Mouse (Mus musculus): ENCODE data around the gene Spag6.

The Spag6 gene

GRCm38 (mm10) chr2:18693871-18694610 is at the start of gene Spag6:
Gene Spag6 (plus strand): TSS chr2:18694032.
- peak; percentile 70 for DNase-seq

- no peak for DNase-seq
These were observed 45.3 kb upstream of the Spag6 start for GRCm38 (mm10) chr2:18648563-18648962.

GRCm38 (mm10) chr2:18654821-18655220 is 39.0 kb upstream of the Spag6 start:
- DNase-seq: peak; percentile 6

GRCm38 (mm10) chr2:18664003-18664402 is 29.8 kb upstream of the Spag6 start:
- no peak for DNase-seq

GRCm38 (mm10) chr2:18671041-18671440 is 22.8 kb upstream of the Spag6 start:
- no peak for DNase-seq

- peak; percentile 93 for DNase-seq
These were observed 21.6 kb upstream of the Spag6 start, which contains the start of gene Commd3 for GRCm38 (mm10) chr2:18672133-18672765. Gene Commd3 (plus strand): TSS chr2:18672384.

GRCm38 (mm10) chr2:18672766-18673164 is 21.1 kb upstream of the Spag6 start:
- DNase-seq: no peak

- no peak for DNase-seq
These were observed 20.1 kb upstream of the Spag6 start for GRCm38 (mm10) chr2:18673766-18674165.

- no peak for DNase-seq
These were observed 19.5 kb upstream of the Spag6 start for GRCm38 (mm10) chr2:18674193-18674902.

GRCm38 (mm10) chr2:18675681-18676456 is 18.0 kb upstream of the Spag6 start:
- no peak for DNase-seq

GRCm38 (mm10) chr2:18676457-18676935 is 17.3 kb upstream of the Spag6 start:
- DNase-seq: peak; percentile 80

- peak; percentile 53 for DNase-seq
These were observed 16.8 kb upstream of the Spag6 start, which contains the start of gene Bmi1 for GRCm38 (mm10) chr2:18676936-18677491. Gene Bmi1 (plus strand): TSS chr2:18677018.

- DNase-seq: peak; percentile 42
These were observed 16.0 kb upstream of the Spag6 start for GRCm38 (mm10) chr2:18677631-18678471.

GRCm38 (mm10) chr2:18679701-18680100 is 14.1 kb upstream of the Spag6 start:
- no peak for DNase-seq

- DNase-seq: no peak
These were observed 13.3 kb upstream of the Spag6 start for GRCm38 (mm10) chr2:18680501-18680900.

- DNase-seq: peak; percentile 77
These were observed 12.9 kb upstream of the Spag6 start for GRCm38 (mm10) chr2:18680961-18681360.

GRCm38 (mm10) chr2:18684062-18684461 is 9.8 kb upstream of the Spag6 start:
- DNase-seq: no peak

- DNase-seq: no peak
These were observed 7.4 kb upstream of the Spag6 start for GRCm38 (mm10) chr2:18686386-18686785.

GRCm38 (mm10) chr2:18686826-18687519 is 6.9 kb upstream of the Spag6 start:
- no peak for DNase-seq

GRCm38 (mm10) chr2:18687671-18688170 is 6.1 kb upstream of the Spag6 start:
- DNase-seq: no peak
